Mouse (Mus musculus): ENCODE data around the gene Cfap298. TPM values are rescaled to one million over a fixed set of nuclear protein-coding genes. Genes with fewer than 3 reads are reported as not detected.

Gene Cfap298
- polyA plus RNA-seq, 1 experiment from 2014 or later, result 45.4 TPM

DNA sequence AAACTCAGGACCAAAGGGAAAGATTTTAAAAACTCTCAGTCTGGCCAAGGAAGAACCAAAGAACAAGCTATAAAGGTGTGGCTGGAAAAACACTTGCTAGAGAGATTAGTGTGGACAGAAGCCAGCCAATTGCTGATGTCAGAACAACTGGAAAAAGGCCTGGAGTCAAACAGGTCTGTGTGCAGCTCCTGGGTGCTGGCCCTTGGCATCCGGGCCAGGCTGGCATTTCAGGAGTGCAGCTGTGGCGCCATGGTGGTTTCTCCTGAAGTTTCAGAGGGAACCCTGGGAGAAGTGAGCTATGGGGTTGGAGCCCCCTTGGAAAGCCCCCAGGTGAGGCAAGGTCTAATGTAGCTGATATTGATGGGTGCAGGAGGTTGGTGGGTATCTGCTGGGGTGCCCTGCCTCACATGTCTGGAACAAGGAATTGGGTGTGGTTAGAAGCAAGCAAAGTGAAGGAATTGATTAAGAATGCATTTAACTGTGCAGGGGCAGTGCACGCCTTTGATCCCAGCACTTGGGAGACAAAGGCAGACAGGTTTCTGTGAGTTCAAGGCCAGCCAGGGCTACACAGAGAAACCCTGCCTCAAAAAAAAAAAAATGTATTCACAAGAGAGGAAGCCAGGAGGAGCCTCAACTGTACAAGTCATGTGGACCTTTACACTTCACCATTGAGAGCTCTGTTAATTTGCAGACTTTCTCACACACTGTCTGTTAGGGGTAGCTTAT lies 56.6 kb downstream of the Cfap298 start:
- no peaks in the 10 kb centered on the region for H3K27me3 ChIP-seq
- H3K9me3 ChIP-seq, result no peaks in the 10 kb centered on the region
- H3K4me1 ChIP-seq (replicated peaks), result peaks cover 9% of the 10 kb centered on the region
- no peak overlapping the region for H3K9ac ChIP-seq
- H3K4me2 ChIP-seq, result no peak overlapping the region
- H3K27ac ChIP-seq (replicated peaks), result no peak overlapping the region
- H3K36me3 ChIP-seq, result no peaks in the 10 kb centered on the region
- 93% methylated on average over 3 of the region's 3 CpGs for WGBS
- no peak for ATAC-seq (ENCODE audit: low read depth)
- no peak overlapping the region for H3K4me3 ChIP-seq

Small RNA genes within 50 kb of the gene (microRNA-seq; reads per million reads assigned to microRNA genes)
- not detected for gene Gm22933

Other genes with a start within 250 kb of the Cfap298 start
- gene Mis18a, start 207.7 kb downstream of the Cfap298 start, polyA plus RNA-seq (2015; fragmentation: Nextera tagmentation; extraction: Ambion mirVana), result 22.0 and 22.8 TPM in 2 replicates
- gene Mrap, start 196.9 kb downstream of the Cfap298 start, polyA plus RNA-seq (2015; fragmentation: Nextera tagmentation; extraction: Ambion mirVana), result not detected in 2 replicates
- gene Urb1, start 124.7 kb downstream of the Cfap298 start, polyA plus RNA-seq (2015; fragmentation: Nextera tagmentation; extraction: Ambion mirVana), result 8.8 TPM in 2 replicates
- 1.8 and 2.9 TPM in 2 replicates for gene Eva1c, start 108.4 kb downstream of the Cfap298 start, polyA plus RNA-seq (2015; fragmentation: Nextera tagmentation; extraction: Ambion mirVana)
- gene Synj1, start 76.2 kb upstream of the Cfap298 start, polyA plus RNA-seq (2015; fragmentation: Nextera tagmentation; extraction: Ambion mirVana), result 35.2 and 38.2 TPM in 2 replicates
- gene Paxbp1, start 109.4 kb upstream of the Cfap298 start, polyA plus RNA-seq (2015; fragmentation: Nextera tagmentation; extraction: Ambion mirVana), result 61.8 and 73.5 TPM in 2 replicates
- 0.47 TPM in 1 of 2 replicates, not detected in the other for gene 4932438H23Rik, start 160.0 kb upstream of the Cfap298 start, polyA plus RNA-seq (2015; fragmentation: Nextera tagmentation; extraction: Ambion mirVana)

All from neural tube, embryonic 13.5 days (tissue).